ENCODE assay signal across 7 mouse cellular contexts in the genomic region with DNA sequence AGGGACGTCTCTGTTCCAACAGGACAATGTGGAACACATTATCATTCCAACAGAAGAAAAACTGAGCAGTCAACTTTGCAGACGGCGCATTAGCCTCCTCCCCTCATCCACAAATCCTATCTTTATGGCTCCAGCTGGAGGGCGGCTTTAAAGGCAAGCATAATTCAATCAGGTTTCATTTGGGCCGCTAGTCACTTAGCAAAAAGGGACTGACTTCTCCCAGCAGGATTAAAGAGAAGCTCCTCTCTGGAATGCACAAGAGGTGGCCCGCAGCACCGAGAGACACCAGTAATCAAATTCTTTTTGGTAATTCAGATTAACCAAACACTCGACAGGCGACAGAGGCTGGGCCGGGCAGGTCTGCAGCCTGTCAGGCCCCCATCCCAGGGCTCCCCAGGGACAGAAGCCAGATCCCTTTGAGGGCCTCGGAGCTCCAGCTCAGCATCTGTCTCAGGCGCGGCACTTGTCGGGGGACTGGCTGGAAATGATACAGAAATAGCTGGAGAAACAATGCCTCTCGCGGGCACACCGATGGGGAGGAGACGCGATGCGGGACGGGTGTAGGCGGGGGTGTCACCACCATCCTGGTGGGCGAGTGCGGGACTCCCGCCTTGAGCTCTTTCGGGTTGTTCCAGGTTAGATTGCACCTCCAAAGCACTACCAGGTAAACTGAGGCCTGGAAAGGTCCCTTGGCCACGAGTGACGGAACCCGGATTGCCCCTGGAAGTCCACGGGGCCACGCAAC. TPM values are rescaled to one million over a fixed set of nuclear protein-coding genes. Genes with fewer than 3 reads are reported as not detected.
DNase-seq lines count a peak whose midpoint lies in the region; ATAC-seq and TF ChIP-seq lines count a peak whose summit lies in the region.

No protein-coding gene starts in this region.

- intact Hi-C loops in left cerebral cortex, postnatal 14 days (cut with DNase I) = loop anchor here (2.0 kb wide), 2 partner anchors 49 to 71 kb away; no protein-coding TSS in a partner anchor

- H3K4me1 ChIP-seq in cortical plate, adult 2 months (ENCODE audit: control insufficient read depth, insufficient read depth, low read length) = no peaks in the 10 kb centered on the region; the same call in 1 of the 2 replicates
- H3K4me1 ChIP-seq in hindbrain, postnatal 0 days (ENCODE audit: insufficient read depth, low read length) = no peaks in the 10 kb centered on the region
- H3K4me1 ChIP-seq in midbrain, embryonic 11.5 days (ENCODE audit: control insufficient read depth, insufficient read depth, low read length) = peaks cover 18% of the 10 kb centered on the region
- no peaks in the 10 kb centered on the region; the same call in 1 of the 2 replicates for H3K4me1 ChIP-seq in stomach, embryonic 14.5 days (ENCODE audit: control insufficient read depth, insufficient read depth, low read length)

- H3K4me2 ChIP-seq in hindbrain, postnatal 0 days (ENCODE audit: low read depth, low read length) = peak overlapping the region; percentile 96
- H3K4me2 ChIP-seq in midbrain, embryonic 11.5 days = peak overlapping the region; percentile 81
- H3K4me2 ChIP-seq in stomach, embryonic 14.5 days (replicated peaks; ENCODE audit: low read depth, low read length) = peak overlapping the region; percentile 100

- H3K27ac ChIP-seq in cortical plate, adult 2 months (ENCODE audit: insufficient read depth, low read length) = peak overlapping the region; percentile 91
- H3K27ac ChIP-seq in hindbrain, postnatal 0 days = peak overlapping the region; percentile 51; the same call in 1 of the 2 replicates
- H3K27ac ChIP-seq in midbrain, embryonic 11.5 days (ENCODE audit: low read depth, low read length) = peak overlapping the region; percentile 61
- no peak overlapping the region for H3K27ac ChIP-seq in stomach, embryonic 14.5 days (ENCODE audit: low read length)

- H3K9me3 ChIP-seq in hindbrain, postnatal 0 days (ENCODE audit: low read length) = no peaks in the 10 kb centered on the region
- no peaks in the 10 kb centered on the region for H3K9me3 ChIP-seq in midbrain, embryonic 11.5 days (ENCODE audit: control insufficient read depth, low read length)
- H3K9me3 ChIP-seq in stomach, embryonic 14.5 days (ENCODE audit: control insufficient read depth, low read depth, low read length) = no peaks in the 10 kb centered on the region

- TF ChIP-seq POLR2A in cortical plate, adult 2 months (IDR thresholded peaks at IDR 0.05; ENCODE audit: extremely low read depth, insufficient read depth, low read length) = no peak

- WGBS in hindbrain, postnatal 0 days = 2% methylated on average over 31 of the region's 31 CpGs
- under 1% methylated on average over 31 of the region's 31 CpGs for WGBS in midbrain, embryonic 11.5 days
- WGBS in stomach, embryonic 14.5 days = under 1% methylated on average over 31 of the region's 31 CpGs

- TF ChIP-seq CTCF in cortical plate, adult 2 months (IDR thresholded peaks at IDR 0.05; ENCODE audit: extremely low read depth, insufficient read depth, low read length) = no peak
- TF ChIP-seq CTCF in hindbrain, postnatal 0 days (IDR thresholded peaks at IDR 0.05; ENCODE audit: low read depth) = 0 out of 2 replicates have a peak, but pooled peaks have one; percentile 8

- H3K9ac ChIP-seq in hindbrain, postnatal 0 days (replicated peaks; ENCODE audit: low read length) = peak overlapping the region; percentile 67
- peak overlapping the region; percentile 63 for H3K9ac ChIP-seq in midbrain, embryonic 11.5 days (ENCODE audit: low read length)
- H3K9ac ChIP-seq in stomach, embryonic 14.5 days (replicated peaks; ENCODE audit: low read depth, low read length) = peak overlapping the region; percentile 25

- peak; percentile 8; the same call in 1 of the 2 replicates for ATAC-seq in hindbrain, postnatal 0 days
- ATAC-seq in midbrain, embryonic 11.5 days (ENCODE audit: low FRiP score) = peak; percentile 62
- no peak; the same call in 1 of the 2 replicates for ATAC-seq in stomach, embryonic 14.5 days (ENCODE audit: insufficient number of reproducible peaks, insufficient read depth, low FRiP score, low read depth)

- H3K36me3 ChIP-seq in hindbrain, postnatal 0 days (ENCODE audit: insufficient read depth, low read length) = no peaks in the 10 kb centered on the region
- no peaks in the 10 kb centered on the region for H3K36me3 ChIP-seq in midbrain, embryonic 11.5 days (ENCODE audit: control insufficient read depth, insufficient read depth, low read length)
- no peaks in the 10 kb centered on the region for H3K36me3 ChIP-seq in stomach, embryonic 14.5 days (ENCODE audit: control insufficient read depth, insufficient read depth, low read length)

- H3K27me3 ChIP-seq in hindbrain, postnatal 0 days (ENCODE audit: insufficient read depth, low read length) = no peaks in the 10 kb centered on the region
- no peaks in the 10 kb centered on the region for H3K27me3 ChIP-seq in midbrain, embryonic 11.5 days (ENCODE audit: control insufficient read depth, insufficient read depth, low read length)
- H3K27me3 ChIP-seq in stomach, embryonic 14.5 days (ENCODE audit: control insufficient read depth, insufficient read depth, low read length) = no peaks in the 10 kb centered on the region

- DNase-seq in NIH3T3 (ENCODE audit: low read depth) = peak; percentile 69
- DNase-seq in gastrocnemius, postnatal 10 days = peak; percentile 57
- peak; percentile 49 for DNase-seq in hindbrain, postnatal 0 days (ENCODE audit: low spot score)
- DNase-seq in left cerebral cortex, postnatal 14 days (ENCODE audit: low spot score in 2 of 2) = peak; percentile 58 to 60
- peak; percentile 94 for DNase-seq in midbrain, embryonic 11.5 days (ENCODE audit: low spot score, missing footprints)

- peak overlapping the region; percentile 55 for H3K4me3 ChIP-seq in cortical plate, adult 2 months (ENCODE audit: insufficient read depth, low read length)
- peak overlapping the region; percentile 62 for H3K4me3 ChIP-seq in hindbrain, postnatal 0 days (ENCODE audit: low read length)
- peak overlapping the region; percentile 49 for H3K4me3 ChIP-seq in midbrain, embryonic 11.5 days (ENCODE audit: low read depth, low read length)
- H3K4me3 ChIP-seq in stomach, embryonic 14.5 days (ENCODE audit: low read depth, low read length) = peak overlapping the region; percentile 59

RNA-seq across cellular contexts. Expression of gene Radil, which starts 0.8 kb away (rescaled TPM):
- 16.5 and 17.7 TPM in 2 replicates for polyA plus RNA-seq in cortical plate, adult 2 months (2012; rRNA removed)
- total RNA-seq in gastrocnemius, postnatal 10 days (2021) = 1 to 10 TPM; 2.7 to 2.9 TPM
- 17.7 and 20.0 TPM in 2 replicates for total RNA-seq in hindbrain, postnatal 0 days (2014; rRNA removed)
- 11.9 and 12.4 TPM in 2 replicates for polyA plus RNA-seq in hindbrain, postnatal 0 days (2015; fragmentation: Nextera tagmentation; extraction: Ambion mirVana)
- total RNA-seq in left cerebral cortex, postnatal 14 days (2021) = 10 to 100 TPM; 19.2 to 21.2 TPM
- polyA plus RNA-seq in midbrain, embryonic 11.5 days (2014; fragmentation: Nextera tagmentation; extraction: Ambion mirVana) = 2.8 and 4.4 TPM in 2 replicates
- 1.6 and 2.1 TPM in 2 replicates for polyA plus RNA-seq in stomach, embryonic 14.5 days (2014; fragmentation: Nextera tagmentation; extraction: Ambion mirVana)

RNA-seq across cellular contexts. Expression of gene Papolb, which starts 20.3 kb away (rescaled TPM):
- polyA plus RNA-seq in cortical plate, adult 2 months (2012; rRNA removed) = 0.30 and 0.31 TPM in 2 replicates
- total RNA-seq in gastrocnemius, postnatal 10 days (2021) = under 1 TPM; 0.18 to 0.19 TPM
- total RNA-seq in hindbrain, postnatal 0 days (2014; rRNA removed) = 0.32 and 0.37 TPM in 2 replicates
- 0.14 and 0.16 TPM in 2 replicates for polyA plus RNA-seq in hindbrain, postnatal 0 days (2015; fragmentation: Nextera tagmentation; extraction: Ambion mirVana)
- total RNA-seq in left cerebral cortex, postnatal 14 days (2021) = 1 to 10 TPM in 1 of 2 experiments, under 1 TPM in 1; 0.85 to 1.1 TPM
- 0.22 and 0.41 TPM in 2 replicates for polyA plus RNA-seq in midbrain, embryonic 11.5 days (2014; fragmentation: Nextera tagmentation; extraction: Ambion mirVana)
- 0.07 and 0.27 TPM in 2 replicates for polyA plus RNA-seq in stomach, embryonic 14.5 days (2014; fragmentation: Nextera tagmentation; extraction: Ambion mirVana)

RNA-seq across cellular contexts. Expression of gene Mmd2, which starts 58.5 kb away (rescaled TPM):
- polyA plus RNA-seq in cortical plate, adult 2 months (2012; rRNA removed) = 96.9 and 99.1 TPM in 2 replicates
- total RNA-seq in gastrocnemius, postnatal 10 days (2021) = under 1 TPM; 0.31 to 0.43 TPM
- total RNA-seq in hindbrain, postnatal 0 days (2014; rRNA removed) = 171 and 182 TPM in 2 replicates
- 151 and 167 TPM in 2 replicates for polyA plus RNA-seq in hindbrain, postnatal 0 days (2015; fragmentation: Nextera tagmentation; extraction: Ambion mirVana)
- total RNA-seq in left cerebral cortex, postnatal 14 days (2021) = 100 to 1,000 TPM; 126 to 127 TPM
- 8.4 and 9.1 TPM in 2 replicates for polyA plus RNA-seq in midbrain, embryonic 11.5 days (2014; fragmentation: Nextera tagmentation; extraction: Ambion mirVana)
- polyA plus RNA-seq in stomach, embryonic 14.5 days (2014; fragmentation: Nextera tagmentation; extraction: Ambion mirVana) = 2.0 and 2.6 TPM in 2 replicates
